Mouse (Mus musculus): ENCODE measurements at regions not wholly inside any gene's neighbourhood (a gene's known extent, or its start where the extent isn't known, plus 50 kb on each side); places are given as distances from the start of the nearest gene placed in this dataset.

DNA sequence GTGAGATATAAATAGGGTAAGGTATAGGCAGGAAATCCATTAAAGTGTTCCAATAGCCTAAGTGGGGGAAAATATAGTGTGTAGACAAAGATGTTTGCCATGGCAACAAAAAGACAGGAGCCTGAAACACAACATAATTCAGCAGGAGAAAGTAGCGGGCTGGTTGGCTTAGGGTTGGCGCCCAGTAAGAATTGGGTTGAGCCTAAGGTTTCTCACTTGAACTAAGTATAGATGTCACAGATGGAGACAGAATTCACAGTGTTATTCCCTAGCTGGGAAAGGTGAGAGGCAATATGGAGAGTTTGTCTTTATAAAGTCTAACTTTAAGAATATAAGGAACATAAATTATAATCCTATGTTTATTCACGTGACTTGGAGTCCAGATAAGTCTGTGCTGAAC lies 64.8 kb upstream of the Ogfrl1 start:
- no peak for DNase-seq (ENCODE audit: low spot score in 2 of 2)

DNA sequence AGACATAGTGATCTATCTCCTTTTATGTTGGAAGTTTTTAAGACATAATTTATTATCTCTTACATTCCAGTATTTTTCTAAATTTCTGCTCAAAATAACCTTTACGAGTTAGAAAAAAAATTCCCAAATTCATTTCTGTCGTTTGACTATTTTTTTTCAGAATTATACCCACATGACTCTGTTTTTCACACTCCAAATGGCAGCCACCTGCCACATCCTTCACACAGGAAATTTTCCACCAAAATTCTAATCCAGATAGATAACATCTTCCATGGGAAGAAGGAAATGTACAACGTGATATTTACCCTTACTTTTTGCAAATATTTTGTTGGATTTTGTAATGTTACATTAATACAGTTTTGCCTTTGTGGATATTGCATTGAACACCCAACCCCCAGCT lies 66.5 kb upstream of the Ogfrl1 start:
- DNase-seq (ENCODE audit: low spot score in 2 of 2), result peak; percentile 12 to 21

DNA sequence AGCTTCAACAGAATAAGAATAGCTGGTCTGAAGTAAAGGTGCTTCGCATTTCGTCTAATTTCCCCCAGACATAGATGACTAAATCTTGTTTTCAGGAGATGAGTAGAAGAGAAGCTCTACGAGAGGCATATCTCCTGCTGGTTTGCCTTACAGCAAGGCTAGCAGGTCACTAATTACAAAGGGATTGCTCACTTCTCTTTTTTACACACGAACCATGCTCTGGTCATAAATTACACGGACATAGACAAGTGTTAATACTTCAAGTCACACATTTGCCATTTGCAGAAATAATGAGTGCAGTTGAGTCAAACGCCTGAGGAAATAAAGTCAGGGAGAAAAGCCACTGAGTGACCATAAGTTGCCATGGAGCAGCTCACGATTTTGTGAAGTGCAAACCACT lies 68.8 kb upstream of the Ogfrl1 start:
- no peak for DNase-seq (ENCODE audit: low spot score in 2 of 2)

DNA sequence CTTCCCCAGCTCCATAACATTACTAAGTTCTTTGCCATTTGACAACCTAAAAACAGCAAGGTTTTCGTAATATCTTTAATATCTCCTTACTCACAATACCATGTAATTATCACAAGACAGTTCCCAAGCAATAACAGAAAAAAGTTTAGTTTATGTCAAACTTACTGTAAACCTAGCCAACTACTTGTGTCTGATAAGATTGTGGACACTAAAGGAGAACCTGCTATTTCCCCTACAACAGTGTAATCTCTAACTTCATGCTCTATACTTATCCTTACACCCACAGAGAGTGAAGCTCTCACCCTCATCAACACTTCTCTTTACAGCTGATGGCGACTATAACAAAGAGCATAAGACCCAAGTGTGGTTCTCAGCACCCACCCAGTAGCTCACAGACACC lies 69.8 kb upstream of the Ogfrl1 start:
- DNase-seq (ENCODE audit: low spot score in 2 of 2), result no peak

DNA sequence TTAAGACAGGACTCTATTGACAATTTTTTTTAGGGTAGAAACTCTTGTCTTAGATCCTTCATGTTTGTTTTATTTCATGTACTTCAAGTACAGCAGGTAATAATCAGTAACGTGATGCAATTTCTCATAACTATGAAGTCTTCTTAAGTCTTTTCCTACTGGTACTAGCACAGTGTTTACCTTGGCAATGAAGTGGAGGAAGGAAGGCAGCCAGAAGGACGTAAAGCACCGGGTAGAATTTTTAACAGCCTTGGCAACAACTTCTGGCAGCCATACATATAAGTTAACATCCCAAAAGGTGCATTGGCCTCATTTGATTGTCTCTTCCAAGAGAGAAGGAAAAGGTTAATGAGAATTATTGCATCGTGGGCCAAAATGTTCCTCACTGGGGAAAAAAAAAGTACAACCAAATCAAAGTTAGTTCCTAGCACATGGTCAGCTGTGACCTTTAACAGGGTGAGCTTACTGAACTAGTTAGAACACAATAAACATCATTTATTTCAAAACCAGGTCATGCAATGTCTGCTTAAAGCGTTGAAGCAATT lies 83.3 kb upstream of the Ogfrl1 start:
- no peak for DNase-seq (ENCODE audit: low spot score in 2 of 2)

DNA sequence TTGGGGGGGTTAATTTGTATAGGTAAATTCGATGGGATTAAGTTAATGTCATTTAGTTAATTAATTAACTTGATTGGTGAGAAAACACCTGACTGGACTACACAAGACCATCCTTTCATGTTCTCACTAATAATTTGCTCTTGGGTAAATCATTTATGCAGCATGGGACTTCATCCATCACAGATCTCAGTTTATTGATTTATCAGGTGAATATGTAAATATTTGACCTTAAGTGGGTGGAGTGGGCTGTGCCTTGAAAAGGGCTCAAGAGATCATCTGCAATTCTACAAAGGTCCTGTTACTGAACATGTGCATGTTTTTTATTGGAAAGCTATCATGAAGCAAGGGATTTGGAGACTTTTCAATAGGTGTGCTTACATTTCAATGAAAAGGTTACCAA lies 87.0 kb upstream of the Ogfrl1 start:
- no peak for DNase-seq (ENCODE audit: low spot score in 2 of 2)

DNA sequence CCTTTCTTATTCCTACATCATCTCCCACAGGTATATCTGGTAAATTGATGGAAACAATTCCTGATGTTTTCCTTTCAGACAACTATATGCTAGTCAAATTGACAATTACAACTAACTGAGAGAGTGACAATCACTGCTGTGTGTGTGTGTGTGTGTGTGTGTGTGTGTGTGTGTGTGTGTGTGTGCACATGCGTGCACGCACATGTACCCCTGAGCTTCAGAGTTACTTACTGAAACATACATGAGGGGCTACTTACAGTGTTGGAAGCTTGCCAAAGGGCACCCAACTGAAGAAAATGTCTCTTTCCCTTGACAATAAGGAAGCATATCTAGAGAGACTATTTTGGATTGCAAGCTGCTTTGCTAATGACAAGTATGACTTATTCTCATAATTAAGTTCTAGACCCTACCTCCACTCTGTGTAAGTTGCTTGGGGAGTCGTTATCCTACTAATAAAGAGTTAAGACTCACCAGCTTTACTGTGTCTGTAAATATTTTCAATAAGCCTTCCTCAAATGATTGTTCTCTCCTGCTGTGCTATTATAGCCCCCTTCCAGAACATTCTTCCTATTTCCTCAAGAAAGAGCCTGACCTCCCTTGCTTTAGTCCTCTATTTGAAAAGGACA lies 87.7 kb upstream of the Ogfrl1 start:
- DNase-seq (ENCODE audit: low spot score in 2 of 2), result no peak

DNA sequence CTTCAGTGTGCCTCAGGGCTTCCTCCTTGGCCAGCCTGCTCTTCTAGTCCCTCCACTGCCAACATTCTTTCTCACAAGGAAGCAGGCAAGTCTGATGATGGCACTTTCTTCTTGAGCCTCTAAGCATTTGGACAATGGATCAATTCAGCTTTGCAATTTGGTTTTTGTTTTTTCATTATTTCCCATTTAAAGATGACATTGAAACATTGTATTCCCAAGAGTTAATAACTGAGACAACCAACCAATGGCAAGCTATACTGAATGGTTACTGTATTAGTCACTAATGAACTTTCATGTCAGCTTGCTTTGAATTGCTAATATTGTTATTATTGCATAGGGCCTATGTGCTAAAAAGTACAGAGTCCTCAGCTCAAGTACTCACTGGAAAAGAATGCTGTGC lies 89.5 kb upstream of the Ogfrl1 start:
- no peak for DNase-seq (ENCODE audit: low spot score in 2 of 2)

DNA sequence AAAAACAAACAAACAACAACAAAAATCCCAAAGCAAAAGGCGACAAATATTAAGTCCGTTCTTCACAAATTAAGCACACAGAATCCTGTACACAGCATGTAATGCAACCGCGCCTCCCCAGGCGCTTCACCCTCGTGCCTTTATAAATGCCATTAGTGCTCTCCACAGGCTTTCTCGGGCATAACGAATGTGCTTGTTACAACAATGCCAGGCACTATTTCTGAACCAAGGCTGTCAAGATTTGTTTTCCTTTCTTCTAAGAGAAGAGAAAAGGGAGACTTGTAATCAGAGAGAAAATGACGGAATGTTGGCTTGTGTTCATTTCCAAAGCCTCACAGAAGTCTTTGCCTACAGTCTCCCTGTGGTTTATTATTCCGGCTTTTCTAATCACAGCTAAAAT lies 93.1 kb upstream of the Ogfrl1 start:
- DNase-seq (ENCODE audit: low spot score in 2 of 2), result peak; percentile 2 to 4

DNA sequence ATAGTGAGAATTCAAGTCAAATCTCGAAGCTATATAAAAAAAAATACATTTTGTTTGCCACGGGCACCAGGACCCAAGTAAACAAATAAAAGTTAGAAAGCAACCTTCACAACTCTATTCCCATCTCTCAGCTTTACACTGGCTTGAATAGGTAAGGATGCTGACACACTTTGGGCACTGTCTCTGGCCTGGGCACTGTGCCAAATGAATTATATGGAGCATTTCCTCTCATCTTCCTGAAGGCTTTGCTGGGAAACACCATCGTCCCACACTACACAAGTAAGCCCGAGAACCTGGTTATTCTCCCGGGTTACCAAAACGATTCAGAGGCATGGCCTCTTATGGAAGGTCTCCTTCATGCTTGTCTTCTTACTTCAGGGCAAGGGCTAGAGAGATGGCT lies 93.5 kb upstream of the Ogfrl1 start:
- peak in 1 of 2 experiments; percentile 3 for DNase-seq (ENCODE audit: low spot score in 2 of 2)

DNA sequence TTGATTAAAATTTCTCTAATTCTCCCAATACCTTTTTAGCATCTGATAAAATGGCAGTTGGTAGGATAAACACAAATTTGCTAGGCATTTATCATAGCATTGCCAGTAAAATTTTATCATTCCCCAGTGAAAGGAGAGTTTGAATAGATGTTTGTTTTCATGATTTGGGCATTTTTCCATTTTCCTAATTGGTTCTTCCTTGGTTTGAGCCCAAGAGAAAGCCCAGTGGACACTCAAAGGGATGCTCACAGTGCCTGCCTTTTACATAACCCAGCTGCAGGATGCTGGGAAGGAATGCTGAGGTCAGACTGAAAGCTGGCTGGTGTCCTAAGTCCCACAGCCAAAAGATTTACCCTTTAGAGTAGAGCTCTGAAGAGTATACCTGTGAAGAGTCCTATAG lies 95.4 kb upstream of the Ogfrl1 start:
- no peak for DNase-seq (ENCODE audit: low spot score in 2 of 2)

DNA sequence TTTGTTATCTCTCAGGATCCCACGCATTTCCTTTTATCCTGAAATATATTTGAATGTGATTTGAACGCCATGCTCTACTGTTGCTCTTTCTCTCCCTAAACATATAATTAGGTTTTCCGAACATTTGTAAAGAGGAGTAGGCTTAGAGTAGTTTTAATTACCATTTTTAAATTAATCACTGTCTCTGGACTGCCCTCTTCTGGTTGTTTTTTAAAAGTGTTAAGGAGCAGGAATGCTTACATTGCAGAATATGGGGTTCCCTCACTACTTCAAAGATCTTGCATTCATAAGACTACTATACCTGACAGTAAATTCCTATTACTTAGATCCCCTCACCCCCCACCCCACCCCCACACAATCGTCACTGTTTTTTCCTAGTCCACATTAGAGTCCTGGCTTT lies 97.8 kb upstream of the Ogfrl1 start:
- no peak for DNase-seq (ENCODE audit: low spot score in 2 of 2)

DNA sequence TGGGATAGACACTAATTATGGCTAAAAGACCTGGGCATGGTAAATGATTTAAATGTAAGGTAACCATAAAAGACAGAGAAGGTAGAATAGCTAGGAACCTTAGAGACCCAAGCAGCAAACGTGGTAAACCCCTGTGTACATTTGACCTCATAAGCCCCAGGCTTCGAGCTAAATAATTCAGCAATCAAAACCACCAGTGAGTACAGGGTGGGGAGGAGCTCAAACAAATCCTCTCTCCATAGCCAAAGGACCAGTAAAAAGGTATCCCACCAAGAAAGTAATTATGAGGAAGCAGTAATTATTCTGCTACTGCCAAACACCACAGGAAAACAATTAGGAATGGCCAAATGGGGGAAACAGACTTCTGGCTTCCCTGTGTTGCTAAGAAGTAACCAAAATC lies 122.5 kb upstream of the Ogfrl1 start:
- DNase-seq (ENCODE audit: low spot score in 2 of 2), result no peak

DNA sequence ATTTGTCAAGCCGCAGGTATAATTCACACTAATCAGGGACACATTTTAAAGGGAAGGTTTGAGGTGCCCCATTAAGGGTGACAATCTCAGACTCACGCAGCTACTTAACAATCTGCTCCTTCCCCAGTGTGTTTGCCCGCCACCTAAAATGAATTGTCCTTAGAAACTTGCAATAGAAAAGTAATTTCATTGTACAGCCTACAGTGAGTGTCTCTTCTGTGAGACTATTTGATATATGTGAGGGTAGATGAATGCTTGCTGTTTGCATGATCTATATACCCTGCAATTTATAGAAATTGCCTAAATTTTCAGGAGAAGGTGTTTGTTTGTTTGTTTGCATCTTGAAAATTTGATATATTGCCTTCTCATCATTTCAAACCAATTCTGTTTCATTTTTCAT lies 135.1 kb upstream of the Ogfrl1 start:
- DNase-seq (ENCODE audit: low spot score in 2 of 2), result no peak

DNA sequence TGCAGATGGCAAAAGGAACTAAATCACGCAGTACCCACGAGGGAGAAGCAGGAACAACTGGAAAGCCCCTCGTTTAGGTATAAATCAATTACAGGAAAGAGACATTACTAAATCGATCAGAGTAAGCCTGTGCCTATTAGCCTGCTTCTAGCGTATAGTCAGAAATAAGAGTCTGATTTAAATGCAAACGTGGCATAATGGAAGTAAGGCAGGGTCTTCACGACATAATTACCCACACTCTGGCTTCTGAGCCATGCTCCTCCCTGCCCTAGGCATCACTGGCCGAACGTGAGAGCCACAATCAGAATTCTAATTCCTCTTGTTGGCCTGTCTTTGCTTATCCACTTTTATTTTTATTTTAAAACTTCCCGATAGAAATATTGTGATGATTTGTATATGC lies 139.0 kb upstream of the Ogfrl1 start:
- no peak for DNase-seq (ENCODE audit: low spot score in 2 of 2)

DNA sequence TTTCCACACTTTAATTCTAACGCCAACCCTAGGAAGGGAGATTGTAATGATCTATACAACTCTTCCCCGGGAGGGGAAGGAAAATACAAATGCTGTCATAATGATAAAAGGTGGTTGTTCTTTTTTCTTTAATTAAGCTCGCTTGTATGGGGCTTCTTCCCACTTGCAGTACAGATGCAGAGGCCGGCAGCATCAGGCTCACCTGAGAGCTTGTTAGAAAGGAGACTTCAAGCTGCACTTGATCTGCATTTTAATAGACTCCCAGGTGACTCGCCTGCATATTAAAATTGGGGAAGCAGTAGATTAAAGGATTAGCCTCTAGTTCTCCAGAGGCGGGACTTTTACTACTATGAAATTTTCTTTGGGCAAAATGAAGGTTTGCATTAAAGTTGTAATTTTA lies 140.8 kb upstream of the Ogfrl1 start:
- DNase-seq (ENCODE audit: low spot score in 2 of 2), result no peak

DNA sequence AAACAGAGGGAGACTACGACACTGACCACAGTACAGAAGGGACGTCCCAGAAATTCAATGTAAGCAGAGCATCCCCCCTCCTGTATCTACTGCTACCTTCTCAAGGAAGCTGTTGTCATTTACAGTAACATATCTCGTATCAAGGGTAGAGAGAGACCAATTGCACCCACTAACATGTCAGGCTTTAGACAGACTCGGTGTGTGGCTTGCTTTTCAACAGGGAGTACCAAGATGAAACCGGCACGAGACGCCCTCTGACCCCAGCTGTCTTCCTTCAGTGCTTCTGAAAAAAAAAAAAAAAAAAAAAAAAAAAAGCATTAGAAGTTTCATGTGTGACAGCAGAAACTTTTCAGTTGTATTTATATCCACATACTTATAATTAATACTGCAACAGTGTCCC lies 143.0 kb upstream of the Ogfrl1 start:
- no peak for DNase-seq (ENCODE audit: low spot score in 2 of 2)

DNA sequence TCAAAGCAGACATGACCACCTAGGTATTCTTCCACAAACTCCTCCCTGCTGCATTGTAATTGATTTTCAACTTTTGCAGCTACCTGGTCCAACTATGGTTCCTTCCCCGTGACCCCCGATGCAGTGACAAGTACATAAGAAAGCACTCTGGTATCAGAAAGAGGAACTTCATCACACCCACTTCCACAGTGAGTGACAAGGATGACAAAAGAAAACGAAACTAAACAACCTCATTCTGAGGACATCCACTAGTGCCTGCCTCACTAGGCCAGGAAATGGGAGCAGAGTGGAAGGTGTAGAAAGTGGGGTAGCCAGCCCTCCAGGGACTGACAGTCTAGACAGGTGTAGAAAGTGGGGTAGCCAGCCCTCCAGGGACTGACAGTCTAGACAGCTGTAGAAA lies 158.2 kb upstream of the Ogfrl1 start:
- no peak for DNase-seq (ENCODE audit: low spot score in 2 of 2)

DNA sequence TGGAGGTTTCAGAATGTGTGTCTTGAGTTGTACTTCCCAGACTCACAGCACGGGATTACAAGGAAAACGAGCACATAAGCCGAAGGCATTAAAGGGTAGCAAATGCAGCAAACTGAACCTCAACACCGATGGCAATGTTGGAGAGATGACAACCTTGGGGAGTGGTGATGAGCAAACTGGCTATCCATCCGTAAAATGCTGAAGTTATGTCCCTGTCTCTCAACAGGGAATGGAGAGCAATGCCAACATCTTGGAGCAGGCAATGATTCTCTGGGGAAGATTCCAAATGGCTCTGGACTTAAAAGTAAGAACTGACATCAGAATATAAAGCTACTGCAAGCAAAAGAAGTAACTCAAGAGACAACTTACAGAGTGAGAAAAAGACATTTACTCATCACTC lies 170.5 kb upstream of the Ogfrl1 start:
- no peak for DNase-seq (ENCODE audit: low spot score in 2 of 2)

DNA sequence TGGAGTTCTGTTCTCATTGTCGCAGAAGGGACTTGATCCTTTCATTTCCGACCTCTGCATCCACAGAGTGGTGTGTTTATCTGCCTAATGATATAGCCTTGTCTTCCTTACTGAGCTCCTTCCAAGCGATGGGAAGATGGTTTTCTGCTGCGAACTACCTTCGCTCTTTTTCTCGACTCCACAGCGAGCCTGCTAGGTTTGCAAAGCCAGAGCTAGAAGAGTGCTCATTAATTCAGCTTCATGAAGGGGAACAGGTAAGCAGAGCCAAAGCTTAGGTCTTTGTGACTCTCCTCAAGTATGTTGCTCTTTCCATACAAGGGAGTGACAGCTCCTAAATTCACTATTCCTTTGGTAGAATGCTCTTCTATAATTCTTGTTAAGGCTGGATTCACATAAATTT lies 176.9 kb upstream of the Ogfrl1 start:
- DNase-seq (ENCODE audit: low spot score in 2 of 2), result no peak

DNA sequence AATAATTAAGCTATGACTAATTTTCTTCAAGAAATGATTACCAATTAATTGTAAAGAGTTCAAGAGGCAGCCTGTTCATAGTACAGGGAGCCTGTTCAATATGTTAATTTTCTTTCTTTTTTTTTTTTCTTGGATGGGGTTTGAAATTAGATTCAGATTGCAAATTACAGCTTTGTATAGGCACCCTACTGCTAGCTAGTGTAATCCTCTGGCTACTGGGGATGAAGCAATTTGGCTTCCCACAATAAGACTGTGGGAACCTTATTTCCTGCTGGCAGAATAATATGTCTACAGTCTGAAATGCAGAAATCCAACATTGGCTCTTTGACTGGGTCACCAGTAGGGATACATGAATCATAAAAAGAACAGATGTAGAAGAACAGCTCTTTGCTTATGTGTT lies 177.4 kb upstream of the Ogfrl1 start:
- DNase-seq (ENCODE audit: low spot score in 2 of 2), result no peak

DNA sequence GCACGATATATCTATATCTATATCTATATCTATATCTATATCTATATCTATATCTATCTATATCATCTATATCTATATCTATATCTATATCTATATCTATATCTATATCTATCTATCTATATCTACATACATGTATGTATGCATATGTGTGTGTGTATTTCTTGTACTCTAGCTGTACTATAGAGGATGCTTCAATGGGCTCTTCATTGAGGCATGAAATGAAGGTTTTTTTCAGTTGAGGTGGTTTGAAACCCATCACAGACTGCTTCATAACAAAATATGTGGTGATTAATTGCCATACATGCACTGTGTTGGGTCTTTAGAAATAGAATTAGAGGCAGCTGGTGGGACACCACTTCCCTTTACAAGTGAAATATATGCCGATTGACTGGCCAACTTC lies 177.9 kb upstream of the Ogfrl1 start:
- DNase-seq (ENCODE audit: low spot score in 2 of 2), result no peak

DNA sequence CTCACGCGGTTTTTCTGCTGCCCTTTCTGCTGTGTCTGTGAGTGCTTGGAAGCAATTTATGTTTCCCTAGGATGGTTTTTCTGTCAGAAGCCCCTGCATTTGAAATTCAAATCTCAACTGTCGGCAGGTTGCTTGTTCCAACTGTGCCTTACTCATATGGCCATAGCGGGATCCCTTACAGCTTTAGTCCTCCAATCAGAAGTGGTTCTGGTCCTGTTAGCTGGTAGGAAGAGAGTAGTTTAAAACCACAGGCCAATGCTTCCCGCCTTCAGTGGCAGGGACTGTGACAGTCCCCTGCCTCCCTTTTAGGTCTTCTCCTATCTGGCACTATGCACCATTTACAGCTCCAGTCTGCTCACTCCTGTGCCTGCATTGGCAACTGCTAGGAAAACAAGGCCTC lies 178.6 kb upstream of the Ogfrl1 start:
- DNase-seq (ENCODE audit: low spot score in 2 of 2), result no peak

DNA sequence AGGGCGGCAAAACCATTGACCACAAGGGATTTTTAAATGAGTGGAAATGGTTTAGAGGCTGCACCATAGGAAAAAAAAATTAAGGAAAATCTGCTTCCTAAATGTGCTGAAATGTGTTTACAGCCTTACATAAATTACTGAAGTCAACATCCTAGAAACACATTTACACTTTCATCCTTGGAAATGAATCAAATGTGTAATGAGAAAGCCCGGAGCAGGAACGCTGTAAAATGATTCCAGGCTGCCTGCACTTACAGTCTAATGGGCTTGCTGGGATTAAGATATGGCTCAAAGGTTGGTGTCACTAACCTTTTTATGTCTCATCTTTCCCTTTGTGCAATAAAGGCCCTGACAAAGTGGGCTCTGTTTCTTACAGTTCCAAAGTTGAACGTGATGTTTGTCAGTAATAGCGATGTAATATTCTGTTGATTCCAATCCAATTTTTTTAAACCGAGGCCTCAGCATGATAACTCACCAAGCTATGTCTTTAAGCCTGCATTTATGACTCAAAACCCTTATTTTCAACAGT lies 172.1 kb upstream of the B3gat2 start:
- no peak for DNase-seq (ENCODE audit: low spot score in 2 of 2)
